ENCODE assay signal across 8 mouse cellular contexts in the genomic region with DNA sequence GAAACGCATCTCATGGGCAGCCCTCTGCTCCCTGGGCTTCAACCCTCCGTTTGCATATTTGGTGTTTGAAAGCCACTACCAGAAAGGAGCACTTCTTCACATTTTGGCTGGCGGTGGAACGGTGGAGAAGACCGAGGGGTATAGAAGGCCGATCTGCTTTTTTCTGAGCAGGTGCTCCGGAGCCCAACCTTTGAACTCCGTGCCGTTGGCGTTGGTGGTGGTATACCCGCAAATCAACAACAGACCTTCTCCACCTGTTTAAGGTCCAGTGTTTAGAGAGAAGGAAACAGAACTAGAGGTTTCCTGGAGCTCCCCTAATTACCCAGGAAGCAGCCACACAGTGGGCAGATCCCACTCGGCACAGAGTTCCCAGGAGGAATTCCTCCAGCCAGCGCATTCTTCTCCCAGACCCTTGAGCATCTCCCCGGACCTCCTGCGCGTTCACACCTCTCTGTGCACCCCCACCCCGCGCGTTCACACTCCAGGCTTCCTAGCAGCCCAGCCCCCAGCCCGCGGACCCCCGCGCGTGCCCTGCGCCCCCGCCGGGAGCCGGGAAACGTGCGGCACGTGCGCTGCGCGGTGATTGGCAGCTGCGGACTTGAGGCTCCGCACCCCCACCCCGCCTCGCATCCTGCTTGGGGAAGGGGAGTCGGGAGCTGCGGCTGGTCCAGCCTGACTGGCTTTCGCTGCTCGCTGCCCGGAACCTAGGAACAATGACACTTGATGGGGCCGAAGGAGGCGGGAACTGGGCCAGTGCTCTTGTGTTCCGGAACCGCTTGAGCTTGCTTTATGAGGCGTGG. TPM values are rescaled to one million over a fixed set of nuclear protein-coding genes. Genes with fewer than 3 reads are reported as not detected.
DNase-seq lines count a peak whose midpoint lies in the region; ATAC-seq and TF ChIP-seq lines count a peak whose summit lies in the region.

No protein-coding gene starts in this region.

- peak overlapping the region; percentile 20 for H3K9ac ChIP-seq in hindbrain, embryonic 11.5 days (ENCODE audit: low read depth, low read length)
- no peak overlapping the region; the same call in 1 of the 2 replicates for H3K9ac ChIP-seq in lung, postnatal 0 days (replicated peaks; ENCODE audit: low read depth)

- peak; percentile 22 for DNase-seq in MN1 (ENCODE audit: low spot score)
- DNase-seq in cerebellum, adult 9-10 months: peak; percentile 58
- DNase-seq in frontal cortex, postnatal 10 days (ENCODE audit: low spot score in 2 of 2): peak; percentile 48 to 53
- peak; percentile 86 for DNase-seq in hindbrain, embryonic 11.5 days (ENCODE audit: low spot score)
- DNase-seq in layer of hippocampus, postnatal 14 days (ENCODE audit: low spot score in 2 of 2): peak; percentile 47 to 61
- peak; percentile 71 for DNase-seq in lung, postnatal 0 days (ENCODE audit: low spot score)
- DNase-seq in retina, postnatal 7 days (ENCODE audit: low read depth, low spot score): peak; percentile 36
- peak; percentile 27 for DNase-seq in urinary bladder, postnatal 25 days (ENCODE audit: low spot score)

- H3K4me2 ChIP-seq in hindbrain, embryonic 11.5 days (replicated peaks; ENCODE audit: low read depth, low read length): peak overlapping the region; percentile 54
- H3K4me2 ChIP-seq in lung, postnatal 0 days (replicated peaks; ENCODE audit: low read depth, low read length): peak overlapping the region; percentile 91

- H3K27me3 ChIP-seq in hindbrain, embryonic 11.5 days (ENCODE audit: control insufficient read depth, insufficient read depth, low read length): peaks cover 8% of the 10 kb centered on the region; the same call in 1 of the 2 replicates
- no peaks in the 10 kb centered on the region for H3K27me3 ChIP-seq in lung, postnatal 0 days (replicated peaks; ENCODE audit: insufficient read depth, low read length)

- H3K27ac ChIP-seq in hindbrain, embryonic 11.5 days (ENCODE audit: low read depth, low read length): peak overlapping the region; percentile 32
- H3K27ac ChIP-seq in lung, postnatal 0 days (ENCODE audit: low read length): no peak overlapping the region

- H3K4me1 ChIP-seq in hindbrain, embryonic 11.5 days (replicated peaks; ENCODE audit: control insufficient read depth, insufficient read depth, low read length): no peaks in the 10 kb centered on the region
- no peaks in the 10 kb centered on the region; the same call in 1 of the 2 replicates for H3K4me1 ChIP-seq in lung, postnatal 0 days (ENCODE audit: insufficient read depth, low read depth, low read length)

- no peaks in the 10 kb centered on the region for H3K9me3 ChIP-seq in hindbrain, embryonic 11.5 days (ENCODE audit: control insufficient read depth, low read length)
- H3K9me3 ChIP-seq in lung, postnatal 0 days (ENCODE audit: low read length): no peaks in the 10 kb centered on the region

- no peaks in the 10 kb centered on the region for H3K36me3 ChIP-seq in hindbrain, embryonic 11.5 days (ENCODE audit: control insufficient read depth, insufficient read depth, low read length)
- no peaks in the 10 kb centered on the region for H3K36me3 ChIP-seq in lung, postnatal 0 days (ENCODE audit: insufficient read depth, low read length)

- no peak for TF ChIP-seq EP300 in lung, postnatal 0 days (IDR thresholded peaks at IDR 0.05)

- WGBS in hindbrain, embryonic 11.5 days: 3% methylated on average over 48 of the region's 48 CpGs
- 4% methylated on average over 48 of the region's 48 CpGs for WGBS in lung, postnatal 0 days

- no peak for TF ChIP-seq CTCF in lung, postnatal 0 days (IDR thresholded peaks at IDR 0.05)

- peak overlapping the region; percentile 24 for H3K4me3 ChIP-seq in hindbrain, embryonic 11.5 days (ENCODE audit: low read depth, low read length)
- H3K4me3 ChIP-seq in lung, postnatal 0 days (ENCODE audit: low read depth, low read length): peak overlapping the region; percentile 45

- peak; percentile 92 for ATAC-seq in hindbrain, embryonic 11.5 days (ENCODE audit: low FRiP score)
- peak; percentile 76 for ATAC-seq in lung, postnatal 0 days

RNA-seq across cellular contexts. Expression of a gene that starts 49.9 kb away (rescaled TPM):
- 19.9 and 20.1 TPM in 2 replicates for polyA plus RNA-seq in hindbrain, embryonic 11.5 days (2014; fragmentation: Nextera tagmentation; extraction: Ambion mirVana)
- 10 to 100 TPM; 29.8 to 33.0 TPM for total RNA-seq in layer of hippocampus, postnatal 14 days (2021)
- polyA plus RNA-seq in lung, postnatal 0 days (2015; fragmentation: Nextera tagmentation; extraction: Ambion mirVana): 5.1 and 6.7 TPM in 2 replicates

Comparison
In these comparisons a context has a peak if more than half of its experiments do, and no peak if none do; other contexts are left out.
1. DNase-seq: peak in every context shown above with its lines; median percentile 86 in hindbrain, embryonic 11.5 days; 71 in lung, postnatal 0 days; 58 in cerebellum, adult 9-10 months; 54 in layer of hippocampus, postnatal 14 days; 50 in frontal cortex, postnatal 10 days; 36 in retina, postnatal 7 days; 27 in urinary bladder, postnatal 25 days; 22 in MN1.